Mouse (Mus musculus): ENCODE measurements around the gene Cenpu. TPM values are rescaled to one million over a fixed set of nuclear protein-coding genes. Genes with fewer than 3 reads are reported as not detected.

The Cenpu gene
- total RNA-seq, 4 experiments from 2014 or later: 2.1 to 5.7 (median 3.1) TPM

Other genes with a start within 250 kb of the Cenpu start
- gene Acsl1, start 81.0 kb upstream of the Cenpu start, total RNA-seq (2022): 10 to 100 TPM; 50.1 to 55.8 (median 53.3) TPM
- gene Primpol, start 65.2 kb downstream of the Cenpu start, total RNA-seq (2022): 1 to 10 TPM; 4.5 to 6.3 (median 5.2) TPM
- 10 to 100 TPM; 12.0 to 15.0 (median 13.5) TPM for gene Casp3, start 65.3 kb downstream of the Cenpu start, total RNA-seq (2022)
- 10 to 100 TPM; 56.2 to 72.4 (median 57.3) TPM for gene Irf2, start 187.7 kb downstream of the Cenpu start, total RNA-seq (2022)